Mouse (Mus musculus): Measurements from ENCODE around the gene Kctd15. TPM values are rescaled to one million over a fixed set of nuclear protein-coding genes. Genes with fewer than 3 reads are reported as not detected.

Kctd15 gene
- polyA plus RNA-seq, 1 experiment from 2014 or later: 41.9 TPM

DNA sequence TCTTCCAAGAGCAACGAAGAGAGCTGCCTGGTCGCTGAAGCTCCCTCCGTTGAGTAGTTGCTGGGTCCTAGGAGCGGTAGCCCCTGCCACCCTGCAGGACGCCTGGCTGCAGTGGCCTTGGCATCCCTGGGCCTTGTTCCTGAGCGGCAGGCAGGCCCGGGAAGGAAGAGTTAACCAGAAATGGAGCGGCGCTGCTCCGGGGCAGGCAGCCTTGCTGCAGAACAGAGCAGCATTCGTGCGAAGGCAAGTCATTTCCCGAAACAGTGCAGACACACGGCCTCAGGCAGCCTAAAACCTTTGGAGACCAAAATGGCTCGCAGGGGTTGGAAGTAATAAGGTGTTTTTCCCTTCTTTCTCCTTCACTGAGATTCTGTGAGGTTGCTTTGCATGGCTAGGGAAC, 50.5 kb downstream of the Kctd15 start:
- no peaks in the 10 kb centered on the region for H3K36me3 ChIP-seq (ENCODE audit: insufficient read depth, low read length)
- peaks cover 13% of the 10 kb centered on the region for H3K4me1 ChIP-seq (ENCODE audit: insufficient read depth, low read length)
- peak overlapping the region; percentile 46 for H3K9ac ChIP-seq (replicated peaks; ENCODE audit: low read length)
- 0 out of 2 replicates have a peak overlapping the region, but pooled peaks have one; percentile 10 for H3K4me2 ChIP-seq (replicated peaks; ENCODE audit: low read depth, low read length)
- H3K27me3 ChIP-seq (ENCODE audit: insufficient read depth, low read length): no peaks in the 10 kb centered on the region
- no peaks in the 10 kb centered on the region for H3K9me3 ChIP-seq (ENCODE audit: low read length)
- 42% methylated on average over 15 of the region's 15 CpGs for WGBS
- H3K27ac ChIP-seq (ENCODE audit: low read length): peak overlapping the region; percentile 46
- no peak overlapping the region for H3K4me3 ChIP-seq (ENCODE audit: low read length)
- ATAC-seq (ENCODE audit: low FRiP score, low TSS enrichment): no peak

GRCm38 (mm10) chr7:34598576-34598975, 58.0 kb downstream of the Kctd15 start:
- H3K36me3 ChIP-seq (ENCODE audit: insufficient read depth, low read length): no peaks in the 10 kb centered on the region
- WGBS: 31% methylated on average over 9 of the region's 9 CpGs
- H3K27me3 ChIP-seq (ENCODE audit: insufficient read depth, low read length): no peaks in the 10 kb centered on the region
- no peaks in the 10 kb centered on the region for H3K9me3 ChIP-seq (ENCODE audit: low read length)
- no peak overlapping the region; the same call in 1 of the 2 replicates for H3K4me2 ChIP-seq (replicated peaks; ENCODE audit: low read depth, low read length)
- H3K27ac ChIP-seq (ENCODE audit: low read length): peak overlapping the region; percentile 43
- no peak overlapping the region for H3K4me3 ChIP-seq (ENCODE audit: low read length)
- peaks cover 53% of the 10 kb centered on the region for H3K4me1 ChIP-seq (ENCODE audit: insufficient read depth, low read length)
- no peak for ATAC-seq (ENCODE audit: low FRiP score, low TSS enrichment)
- no peak overlapping the region for H3K9ac ChIP-seq (replicated peaks; ENCODE audit: low read length)

GRCm38 (mm10) chr7:34597986-34598385, 58.5 kb downstream of the Kctd15 start:
- 91% methylated on average over 9 of the region's 9 CpGs for WGBS
- Histone ChIP-seq H3K4me1 (ENCODE audit: insufficient read depth, low read length) (peaks cover 55% of the 10 kb centered on the region), H3K4me2 (replicated peaks; ENCODE audit: low read depth, low read length) (no peak overlapping the region), H3K27me3 (ENCODE audit: insufficient read depth, low read length) (no peaks in the 10 kb centered on the region), H3K27ac (ENCODE audit: low read length) (no peak overlapping the region), H3K36me3 (ENCODE audit: insufficient read depth, low read length) (no peaks in the 10 kb centered on the region), H3K4me3 (ENCODE audit: low read length) (no peak overlapping the region), H3K9me3 (ENCODE audit: low read length) (no peaks in the 10 kb centered on the region), H3K9ac (replicated peaks; ENCODE audit: low read length) (no peak overlapping the region)
- ATAC-seq (ENCODE audit: low FRiP score, low TSS enrichment): no peak

DNA sequence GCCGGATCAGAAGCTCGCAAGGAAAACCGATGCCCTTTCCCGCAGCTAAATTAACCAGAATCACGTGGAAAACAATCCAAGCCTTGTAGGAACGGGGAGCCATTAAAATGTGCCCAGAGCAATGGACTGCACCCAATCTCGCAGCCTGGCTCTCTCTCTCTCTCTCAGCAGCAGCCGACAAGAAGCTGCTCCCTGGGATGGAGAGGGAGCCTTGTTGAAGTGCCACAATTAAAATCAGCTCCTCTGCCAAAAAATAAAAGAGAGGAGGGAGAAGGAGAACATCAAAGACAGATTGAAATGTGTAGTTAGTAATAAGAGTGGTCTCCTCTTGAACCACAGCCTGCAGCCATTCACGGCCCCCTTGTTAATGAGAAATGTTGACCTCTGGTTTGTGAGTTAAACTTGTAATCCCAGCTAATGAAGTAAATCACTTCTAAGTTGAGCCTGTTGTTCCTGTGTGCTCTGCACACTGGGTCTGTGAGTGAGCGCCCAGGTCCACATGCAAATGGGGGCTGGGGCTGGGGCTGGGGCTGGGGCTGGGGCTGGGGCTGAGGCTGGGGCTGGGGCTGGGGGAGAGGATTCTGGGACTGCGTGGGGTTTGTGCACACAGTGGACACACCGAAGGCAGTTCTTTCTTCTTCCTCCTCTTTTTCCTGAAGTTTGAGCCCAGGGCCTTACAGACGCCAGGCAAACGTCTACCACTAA, 59.8 kb downstream of the Kctd15 start:
- ATAC-seq (ENCODE audit: low FRiP score, low TSS enrichment): peak; percentile 67; the same call in 1 of the 2 replicates
- no peaks in the 10 kb centered on the region for H3K27me3 ChIP-seq (ENCODE audit: insufficient read depth, low read length)
- no peaks in the 10 kb centered on the region for H3K36me3 ChIP-seq (ENCODE audit: insufficient read depth, low read length)
- H3K4me1 ChIP-seq (ENCODE audit: insufficient read depth, low read length): peaks cover 58% of the 10 kb centered on the region
- 0 out of 2 replicates have a peak overlapping the region, but pooled peaks have one; percentile 22 for H3K9ac ChIP-seq (replicated peaks; ENCODE audit: low read length)
- WGBS: 20% methylated on average over 14 of the region's 14 CpGs
- H3K4me3 ChIP-seq (ENCODE audit: low read length): no peak overlapping the region
- no peak overlapping the region for H3K4me2 ChIP-seq (replicated peaks; ENCODE audit: low read depth, low read length)
- H3K9me3 ChIP-seq (ENCODE audit: low read length): no peaks in the 10 kb centered on the region
- peak overlapping the region; percentile 74 for H3K27ac ChIP-seq (ENCODE audit: low read length)

DNA sequence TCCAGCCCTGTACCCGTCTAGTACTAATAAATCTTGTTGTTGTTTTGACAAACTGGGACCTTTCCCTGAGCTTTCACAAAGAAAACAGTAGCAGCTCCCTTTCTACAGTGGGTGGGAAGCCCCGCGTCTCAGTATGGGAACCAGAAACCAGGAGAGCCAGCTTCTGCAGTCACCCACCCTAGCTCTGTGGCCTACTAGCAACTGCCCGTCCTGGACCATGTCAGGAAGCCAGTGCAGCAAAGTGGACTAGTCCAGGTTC, 61.3 kb downstream of the Kctd15 start:
- 22% methylated on average over 4 of the region's 4 CpGs for WGBS
- peak; percentile 10; the same call in 1 of the 2 replicates for ATAC-seq (ENCODE audit: low FRiP score, low TSS enrichment)
- no peaks in the 10 kb centered on the region for H3K27me3 ChIP-seq (ENCODE audit: insufficient read depth, low read length)
- H3K9ac ChIP-seq (replicated peaks; ENCODE audit: low read length): no peak overlapping the region
- H3K36me3 ChIP-seq (ENCODE audit: insufficient read depth, low read length): no peaks in the 10 kb centered on the region
- H3K27ac ChIP-seq (ENCODE audit: low read length): peak overlapping the region; percentile 74
- no peak overlapping the region for H3K4me2 ChIP-seq (replicated peaks; ENCODE audit: low read depth, low read length)
- no peaks in the 10 kb centered on the region for H3K9me3 ChIP-seq (ENCODE audit: low read length)
- H3K4me3 ChIP-seq (ENCODE audit: low read length): no peak overlapping the region
- H3K4me1 ChIP-seq (ENCODE audit: insufficient read depth, low read length): peaks cover 58% of the 10 kb centered on the region

DNA sequence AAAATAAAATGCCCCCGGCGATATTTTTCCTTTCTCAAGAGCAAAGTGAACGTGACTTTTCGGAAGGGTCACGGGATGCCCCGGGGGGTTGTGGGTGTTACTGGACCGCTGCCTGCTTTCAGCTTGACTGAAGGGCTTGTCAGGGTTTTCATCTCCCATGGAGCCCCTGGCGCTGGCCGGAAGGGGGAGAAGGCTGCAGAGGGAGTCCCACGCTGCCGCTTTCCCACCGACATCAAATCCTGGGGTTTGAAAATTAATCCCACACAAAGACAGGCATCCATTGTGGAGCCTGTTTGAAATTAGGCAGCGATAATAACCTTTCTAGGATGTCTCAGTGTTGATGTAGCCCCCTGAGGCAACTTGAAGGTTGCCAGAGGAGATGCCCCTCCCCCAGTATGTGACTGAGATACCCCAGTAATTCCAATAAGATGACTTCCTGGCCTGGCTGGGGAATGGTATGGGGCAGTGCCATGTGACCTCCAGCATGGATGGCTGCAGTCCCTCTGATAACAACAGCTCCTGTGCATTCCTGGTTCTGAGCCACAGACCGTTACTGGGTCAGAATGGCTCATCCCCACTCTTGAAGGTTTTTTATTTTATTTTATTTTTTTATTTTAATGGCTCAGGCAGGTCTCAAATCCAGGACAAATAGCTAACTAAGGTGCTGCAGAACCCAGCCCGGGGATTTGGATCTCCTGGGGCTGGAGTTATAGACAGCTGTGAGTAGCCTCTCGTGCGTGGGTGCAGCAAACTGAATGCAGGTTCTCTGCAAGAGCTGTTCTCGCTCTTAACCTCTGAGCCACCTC, 61.8 kb downstream of the Kctd15 start:
- H3K9me3 ChIP-seq (ENCODE audit: low read length): no peaks in the 10 kb centered on the region

GRCm38 (mm10) chr7:34590711-34591110, 65.8 kb downstream of the Kctd15 start:
- H3K4me1 ChIP-seq (ENCODE audit: insufficient read depth, low read length): peaks cover 26% of the 10 kb centered on the region
- no peaks in the 10 kb centered on the region for H3K27me3 ChIP-seq (ENCODE audit: insufficient read depth, low read length)
- H3K9ac ChIP-seq (replicated peaks; ENCODE audit: low read length): no peak overlapping the region
- WGBS: 91% methylated on average over 11 of the region's 11 CpGs
- peaks cover 15% of the 10 kb centered on the region for H3K9me3 ChIP-seq (ENCODE audit: low read length)
- H3K4me2 ChIP-seq (replicated peaks; ENCODE audit: low read depth, low read length): no peak overlapping the region
- no peaks in the 10 kb centered on the region for H3K36me3 ChIP-seq (ENCODE audit: insufficient read depth, low read length)
- no peak overlapping the region for H3K4me3 ChIP-seq (ENCODE audit: low read length)
- ATAC-seq (ENCODE audit: low FRiP score, low TSS enrichment): no peak
- H3K27ac ChIP-seq (ENCODE audit: low read length): no peak overlapping the region

More for the DNA sequence above, 61.8 kb downstream of the Kctd15 start:
- Histone ChIP-seq H3K9ac (replicated peaks; ENCODE audit: low read length) (peak overlapping the region; percentile 37), H3K27ac (ENCODE audit: low read length) (peak overlapping the region; percentile 74), H3K4me3 (ENCODE audit: low read length) (peak overlapping the region; percentile 30), H3K4me1 (ENCODE audit: insufficient read depth, low read length) (peaks cover 54% of the 10 kb centered on the region), H3K27me3 (ENCODE audit: insufficient read depth, low read length) (no peaks in the 10 kb centered on the region), H3K36me3 (ENCODE audit: insufficient read depth, low read length) (no peaks in the 10 kb centered on the region), H3K4me2 (replicated peaks; ENCODE audit: low read depth, low read length) (peak overlapping the region; percentile 51)
- 11% methylated on average over 18 of the region's 18 CpGs for WGBS
- peak; percentile 50 for ATAC-seq (ENCODE audit: low FRiP score, low TSS enrichment)

Other genes starting within 250 kb of the Kctd15 start
- gene Chst8, start 156.0 kb upstream of the Kctd15 start, polyA plus RNA-seq (2015; fragmentation: Nextera tagmentation; extraction: Ambion mirVana): 15.4 and 16.5 TPM in 2 replicates